Mouse (Mus musculus): ENCODE data around the gene Tmem182.

- TF ChIP-seq CTCF (IDR thresholded peaks at IDR 0.05) (no peak), EP300 (IDR thresholded peaks at IDR 0.05) (no peak)
Measured at GRCm38 (mm10) chr1:40856846-40857636, 51.6 kb downstream of the Tmem182 start.
